Mouse (Mus musculus) CD4-positive, CD25-positive, alpha-beta regulatory T cell, adult 4 months (primary cell): ENCODE measurements at regions not wholly inside any gene's neighbourhood (a gene's known extent, or its start where the extent isn't known, plus 50 kb on each side); places are given as distances from the start of the nearest gene placed in this dataset.

ENCODE experiments used
- ATAC-seq: one replicate; pipeline ENCODE4 v1.8.0; 2017

- ATAC-seq: no peak
These were observed 63.9 kb downstream of the Tmco5 start for GRCm38 (mm10) chr2:116942321-116942791.

GRCm38 (mm10) chr2:116948538-116948937, 70.0 kb downstream of the Tmco5 start:
- ATAC-seq: no peak

GRCm38 (mm10) chr2:116949741-116950140, 71.2 kb downstream of the Tmco5 start:
- ATAC-seq: no peak

GRCm38 (mm10) chr2:116950154-116950553, 71.7 kb downstream of the Tmco5 start:
- ATAC-seq: no peak

GRCm38 (mm10) chr2:116951481-116951880, 73.0 kb downstream of the Tmco5 start:
- no peak for ATAC-seq

- no peak for ATAC-seq
These were observed 75.8 kb downstream of the Tmco5 start for GRCm38 (mm10) chr2:116954280-116954679.

- no peak for ATAC-seq
These were observed 76.4 kb downstream of the Tmco5 start for GRCm38 (mm10) chr2:116954896-116955295.

- no peak for ATAC-seq
These were observed 84.8 kb downstream of the Tmco5 start for GRCm38 (mm10) chr2:116963116-116963873.

GRCm38 (mm10) chr2:116966266-116966665, 87.8 kb downstream of the Tmco5 start:
- no peak for ATAC-seq

- ATAC-seq: peak; percentile 86
These were observed 93.4 kb downstream of the Tmco5 start for GRCm38 (mm10) chr2:116971666-116972613.

GRCm38 (mm10) chr2:116972614-116972985, 94.1 kb downstream of the Tmco5 start:
- peak; percentile 8 for ATAC-seq

- no peak for ATAC-seq
These were observed 95.0 kb downstream of the Tmco5 start for GRCm38 (mm10) chr2:116973441-116973840.

GRCm38 (mm10) chr2:116974152-116974551, 95.7 kb downstream of the Tmco5 start:
- ATAC-seq: no peak

- no peak for ATAC-seq
These were observed 96.1 kb downstream of the Tmco5 start for GRCm38 (mm10) chr2:116974569-116975060.

GRCm38 (mm10) chr2:116975091-116975600, 96.7 kb downstream of the Tmco5 start:
- peak; percentile 5 for ATAC-seq

- peak; percentile 30 for ATAC-seq
These were observed 97.3 kb downstream of the Tmco5 start for GRCm38 (mm10) chr2:116975601-116976431.

GRCm38 (mm10) chr2:116976432-116976750, 97.9 kb downstream of the Tmco5 start:
- ATAC-seq: no peak

GRCm38 (mm10) chr2:116976951-116977503, 98.5 kb downstream of the Tmco5 start:
- ATAC-seq: no peak

- ATAC-seq: no peak
These were observed 99.5 kb downstream of the Tmco5 start for GRCm38 (mm10) chr2:116977771-116978600.

GRCm38 (mm10) chr2:116978809-116979208, 100.3 kb downstream of the Tmco5 start:
- no peak for ATAC-seq
